9 mouse cellular contexts compared by ENCODE assay signal in the genomic region with DNA sequence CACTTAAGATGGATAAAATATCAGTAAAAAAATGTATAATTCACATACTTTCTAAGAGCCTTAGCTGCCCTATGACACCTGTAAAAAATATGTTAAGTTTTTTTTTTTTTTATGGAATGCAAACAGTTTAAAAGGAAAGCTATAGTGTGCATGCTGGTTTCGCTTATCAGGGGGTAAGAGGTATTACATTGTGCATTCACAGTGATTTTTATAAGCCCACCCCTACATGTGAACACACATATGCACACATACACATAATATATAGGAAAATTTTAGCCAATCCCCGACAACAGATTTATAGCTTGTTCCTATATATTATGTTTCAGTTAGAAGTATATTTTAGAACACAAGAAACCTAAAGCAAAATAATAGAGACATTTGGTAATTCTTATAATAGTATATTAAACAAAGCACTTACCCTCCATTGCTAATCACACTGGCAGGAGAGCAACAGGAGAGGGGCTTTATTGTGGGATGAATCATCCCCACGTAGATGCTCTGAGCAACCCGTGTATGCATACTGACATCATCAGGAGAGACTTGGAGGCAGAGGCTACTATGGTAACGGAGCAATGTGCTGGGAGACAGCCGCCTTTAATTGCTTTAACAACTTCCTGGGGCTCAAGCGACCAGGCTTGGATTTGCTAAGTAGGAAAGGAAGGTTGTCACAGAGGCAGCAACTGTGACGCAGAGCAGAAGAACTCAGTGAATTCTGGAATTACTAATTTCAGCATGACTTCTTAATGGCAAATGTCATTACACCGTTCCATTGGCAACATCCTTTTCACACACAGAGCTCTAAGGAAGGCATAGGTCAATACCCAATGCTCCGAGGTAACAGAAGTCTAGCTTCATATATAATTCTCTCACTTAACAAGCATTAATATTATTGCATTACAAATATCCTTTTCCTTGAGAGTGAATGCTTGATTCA. TPM values are rescaled to one million over a fixed set of nuclear protein-coding genes. Genes with fewer than 3 reads are reported as not detected.
A peak's percentile ranks its signal among the peaks of the same experiment; 100 is the strongest.
DNase-seq lines count a peak whose midpoint lies in the region; ATAC-seq and TF ChIP-seq lines count a peak whose summit lies in the region.
"Had no signal": no experiment of that assay in that cellular context is flagged by ENCODE, and none has a peak within 500 bp of the region (broad histone marks: within the 10 kb centered on the region; RNA-seq: fewer than 3 reads in every experiment).

No protein-coding gene starts in this region.

- peaks cover 17% of the 10 kb centered on the region for H3K4me1 ChIP-seq in hindbrain, embryonic 13.5 days (replicated peaks)
- peaks cover 21% of the 10 kb centered on the region for H3K4me1 ChIP-seq in limb, embryonic 13.5 days
- no peaks in the 10 kb centered on the region for H3K4me1 ChIP-seq in stomach, postnatal 0 days (replicated peaks; ENCODE audit: control insufficient read depth, insufficient read depth)

- H3K27ac ChIP-seq in hindbrain, embryonic 13.5 days = peak overlapping the region; percentile 82
- no peak overlapping the region for H3K27ac ChIP-seq in limb, embryonic 13.5 days
- no peak overlapping the region for H3K27ac ChIP-seq in stomach, postnatal 0 days (replicated peaks)
- H3K27ac ChIP-seq: liver, embryonic 14.5 days had no signal

- peak overlapping the region; percentile 12; the same call in 1 of the 2 replicates for H3K4me3 ChIP-seq in hindbrain, embryonic 13.5 days
- H3K4me3 ChIP-seq in limb, embryonic 13.5 days = no peak overlapping the region
- no peak overlapping the region for H3K4me3 ChIP-seq in stomach, postnatal 0 days (ENCODE audit: low read depth, low read length)

- peak; percentile 24 for DNase-seq in 416B (ENCODE audit: low read depth)
- DNase-seq in embryo, embryonic 10.5 days (ENCODE audit: low spot score) = peak; percentile 77
- DNase-seq in stomach, postnatal 0 days (ENCODE audit: low spot score) = no peak
- no peak for DNase-seq in thymus, postnatal 0 days (ENCODE audit: low spot score)
- no peak for DNase-seq in T-cell, adult 2 months (ENCODE audit: low spot score)
- no peak for DNase-seq in lung, postnatal 25 days (ENCODE audit: low spot score)

- peak overlapping the region; percentile 39; the same call in 1 of the 2 replicates for H3K9ac ChIP-seq in hindbrain, embryonic 13.5 days
- no peak overlapping the region for H3K9ac ChIP-seq in limb, embryonic 13.5 days
- no peak overlapping the region for H3K9ac ChIP-seq in stomach, postnatal 0 days (ENCODE audit: low read length)
- H3K9ac ChIP-seq: liver, embryonic 14.5 days had no signal

- no peaks in the 10 kb centered on the region for H3K36me3 ChIP-seq in hindbrain, embryonic 13.5 days
- no peaks in the 10 kb centered on the region for H3K36me3 ChIP-seq in limb, embryonic 13.5 days
- no peaks in the 10 kb centered on the region for H3K36me3 ChIP-seq in stomach, postnatal 0 days (ENCODE audit: control insufficient read depth, insufficient read depth, low read length)

- WGBS in hindbrain, embryonic 13.5 days = 21% methylated on average over 10 of the region's 10 CpGs
- 21% methylated on average over 10 of the region's 10 CpGs for WGBS in limb, embryonic 13.5 days
- 32% methylated on average over 10 of the region's 10 CpGs for WGBS in stomach, postnatal 0 days

- peak overlapping the region; percentile 42 for H3K4me2 ChIP-seq in hindbrain, embryonic 13.5 days
- peak overlapping the region; percentile 10; the same call in 1 of the 2 replicates for H3K4me2 ChIP-seq in limb, embryonic 13.5 days (replicated peaks)
- H3K4me2 ChIP-seq in stomach, postnatal 0 days (replicated peaks; ENCODE audit: low read depth) = no peak overlapping the region

- no peaks in the 10 kb centered on the region for H3K27me3 ChIP-seq in hindbrain, embryonic 13.5 days
- H3K27me3 ChIP-seq in limb, embryonic 13.5 days = no peaks in the 10 kb centered on the region
- H3K27me3 ChIP-seq in stomach, postnatal 0 days (ENCODE audit: control insufficient read depth, insufficient read depth, low read length) = no peaks in the 10 kb centered on the region

- TF ChIP-seq EP300 in stomach, postnatal 0 days (optimal IDR thresholded peaks at IDR 0.05) = no peak

- TF ChIP-seq CTCF in stomach, postnatal 0 days (IDR thresholded peaks at IDR 0.05; ENCODE audit: low read depth) = no peak

- H3K9me3 ChIP-seq in hindbrain, embryonic 13.5 days = no peaks in the 10 kb centered on the region
- H3K9me3 ChIP-seq in limb, embryonic 13.5 days = no peaks in the 10 kb centered on the region
- H3K9me3 ChIP-seq in stomach, postnatal 0 days (ENCODE audit: control insufficient read depth, low read length) = no peaks in the 10 kb centered on the region

- peak; percentile 93 for ATAC-seq in hindbrain, embryonic 13.5 days (ENCODE audit: low FRiP score)
- ATAC-seq in limb, embryonic 13.5 days (ENCODE audit: low FRiP score, low read depth) = peak; percentile 68; the same call in 1 of the 2 replicates
- 0 out of 2 replicates have a peak, but pooled peaks have one; percentile 51 for ATAC-seq in stomach, postnatal 0 days (ENCODE audit: low FRiP score, low TSS enrichment)

RNA-seq across cellular contexts. Expression of gene Pam, which starts 47.9 kb away (rescaled TPM):
- polyA plus RNA-seq in hindbrain, embryonic 13.5 days (2015; fragmentation: Nextera tagmentation; extraction: Ambion mirVana) = 35.3 and 40.5 TPM in 2 replicates
- 45.3 and 45.8 TPM in 2 replicates for polyA plus RNA-seq in limb, embryonic 13.5 days (2015; fragmentation: Nextera tagmentation; extraction: Ambion mirVana)
- polyA plus RNA-seq in stomach, postnatal 0 days (2015; fragmentation: Nextera tagmentation; extraction: Ambion mirVana) = 63.5 and 76.4 TPM in 2 replicates
- polyA plus RNA-seq in thymus, postnatal 0 days (2015; fragmentation: Nextera tagmentation; extraction: Ambion mirVana) = 17.3 and 18.0 TPM in 2 replicates

Comparison
In these comparisons a context has a peak if more than half of its experiments do, and no peak if none do; other contexts are left out.
1. DNase-seq: peak in 416B (single experiment) and embryo, embryonic 10.5 days (single experiment); none in stomach, postnatal 0 days (single experiment), thymus, postnatal 0 days (single experiment), T-cell, adult 2 months (single experiment) and lung, postnatal 25 days (single experiment).
2. Peak in every context shown above with its lines, with median percentiles within 50 percentile points of each other: ATAC-seq.